Mouse (Mus musculus) ES-Bruce4 (cell line): ENCODE data around the gene Pik3c2b. TPM values are rescaled to one million over a fixed set of nuclear protein-coding genes. Genes with fewer than 3 reads are reported as not detected.

Experiments
- H3K27ac ChIP-seq: 2 replicates; pipeline ENCODE4 v1.5.1; 2012; ENCODE audit warnings: low read length, inconsistent platforms; ENCODE audit not compliant: insufficient read depth
- H3K27me3 ChIP-seq: 2 replicates; pipeline ENCODE4 v1.6.1; 2012; ENCODE audit warnings: mild to moderate bottlenecking, low read length, inconsistent platforms; ENCODE audit not compliant: control insufficient read depth, poor library complexity, insufficient read depth, severe bottlenecking
- H3K36me3 ChIP-seq: 2 replicates; pipeline ENCODE4 v1.6.1; 2012; ENCODE audit warnings: inconsistent platforms, mild to moderate bottlenecking, low read length, moderate library complexity; ENCODE audit not compliant: control insufficient read depth, poor library complexity, insufficient read depth, severe bottlenecking
- H3K4me1 ChIP-seq: one replicate; pipeline ENCODE4 v1.8.1; 2011; ENCODE audit warnings: low read length; ENCODE audit not compliant: control insufficient read depth, insufficient read depth
- H3K4me3 ChIP-seq: 2 replicates; pipeline ENCODE4 v1.5.1; 2011; ENCODE audit warnings: low read depth, mild to moderate bottlenecking, low read length
- H3K9ac ChIP-seq: 2 replicates; pipeline ENCODE4 v1.6.1; 2012; ENCODE audit warnings: low read depth, mild to moderate bottlenecking, inconsistent platforms; ENCODE audit not compliant: poor library complexity, severe bottlenecking
- H3K9me3 ChIP-seq: replicated peaks from 2 replicates; pipeline ENCODE4 v1.6.1; 2012; ENCODE audit warnings: mild to moderate bottlenecking, low read length, inconsistent platforms; ENCODE audit not compliant: control insufficient read depth, poor library complexity, insufficient read depth, severe bottlenecking
- CTCF ChIP-seq: IDR thresholded peaks from one replicate; pipeline ENCODE4 v1.8.1; 2011; ENCODE audit warnings: low read depth, low read length
- EP300 ChIP-seq: IDR thresholded peaks from 2 replicates; pipeline ENCODE4 v1.6.1; 2011; ENCODE audit warnings: low read depth, low read length; ENCODE audit not compliant: insufficient read depth
- POLR2A ChIP-seq: IDR thresholded peaks from one replicate; pipeline ENCODE4 v1.8.1; 2011; ENCODE audit warnings: low read length; ENCODE audit not compliant: insufficient read depth
- polyA plus RNA-seq: library from polyadenylated mRNA; stranded (reverse); fragments of >200 nt; gene quantifications from 2 replicates; pipeline ENCODE4 v1.2.4, GENCODE M21; 2011; ENCODE audit warnings: low read depth; ENCODE audit not compliant: missing spikeins, insufficient read depth, insufficient read length

The Pik3c2b gene
- polyA plus RNA-seq, 1 experiment, result 6.0 TPM

- Histone ChIP-seq H3K9ac (no peak overlapping the region), H3K9me3 (no peaks in the 10 kb centered on the region), H3K4me3 (no peak overlapping the region), H3K27me3 (no peaks in the 10 kb centered on the region), H3K4me1 (peaks cover 9% of the 10 kb centered on the region), H3K36me3 (no peaks in the 10 kb centered on the region), H3K27ac (no peak overlapping the region)
- TF ChIP-seq POLR2A, result no peak
- no peak for TF ChIP-seq EP300
- TF ChIP-seq CTCF, result no peak
Measured at GRCm38 (mm10) chr1:133078338-133078727, 32.9 kb downstream of the Pik3c2b start.

GRCm38 (mm10) chr1:133079509-133079908, 34.0 kb downstream of the Pik3c2b start:
- Histone ChIP-seq H3K4me1 (peaks cover 7% of the 10 kb centered on the region), H3K9me3 (no peaks in the 10 kb centered on the region), H3K36me3 (no peaks in the 10 kb centered on the region), H3K9ac (peak overlapping the region; percentile 13; the same call in 1 of the 2 replicates), H3K27me3 (no peaks in the 10 kb centered on the region), H3K27ac (no peak overlapping the region), H3K4me3 (no peak overlapping the region)
- TF ChIP-seq EP300 (no peak), CTCF (no peak), POLR2A (no peak)

GRCm38 (mm10) chr1:133080079-133080561, 34.7 kb downstream of the Pik3c2b start:
- 0 out of 2 replicates have a peak overlapping the region, but pooled peaks have one; percentile 14 for H3K4me3 ChIP-seq
- peak overlapping the region; percentile 13; the same call in 1 of the 2 replicates for H3K9ac ChIP-seq
- TF ChIP-seq EP300 (peak; percentile 72; the same call in 1 of the 2 replicates), CTCF (no peak), POLR2A (no peak)
- no peaks in the 10 kb centered on the region for H3K9me3 ChIP-seq
- no peaks in the 10 kb centered on the region for H3K27me3 ChIP-seq
- H3K36me3 ChIP-seq, result no peaks in the 10 kb centered on the region
- H3K27ac ChIP-seq, result no peak overlapping the region
- H3K4me1 ChIP-seq, result peaks cover 12% of the 10 kb centered on the region

GRCm38 (mm10) chr1:133080717-133081116, 35.2 kb downstream of the Pik3c2b start:
- Histone ChIP-seq H3K9ac (no peak overlapping the region), H3K9me3 (no peaks in the 10 kb centered on the region), H3K27me3 (no peaks in the 10 kb centered on the region), H3K4me3 (no peak overlapping the region), H3K36me3 (no peaks in the 10 kb centered on the region), H3K4me1 (peaks cover 12% of the 10 kb centered on the region), H3K27ac (no peak overlapping the region)
- TF ChIP-seq EP300 (no peak), CTCF (no peak), POLR2A (no peak)

GRCm38 (mm10) chr1:133083003-133083546, 37.6 kb downstream of the Pik3c2b start:
- Histone ChIP-seq H3K27me3 (no peaks in the 10 kb centered on the region), H3K36me3 (no peaks in the 10 kb centered on the region), H3K27ac (no peak overlapping the region), H3K9ac (no peak overlapping the region), H3K4me3 (no peak overlapping the region), H3K4me1 (peaks cover 12% of the 10 kb centered on the region), H3K9me3 (no peaks in the 10 kb centered on the region)
- no peak for TF ChIP-seq POLR2A
- TF ChIP-seq EP300, result no peak
- TF ChIP-seq CTCF, result no peak

- Histone ChIP-seq H3K27ac (0 out of 2 replicates have a peak overlapping the region, but pooled peaks have one; percentile 5), H3K27me3 (no peaks in the 10 kb centered on the region), H3K9me3 (no peaks in the 10 kb centered on the region), H3K4me1 (peaks cover 12% of the 10 kb centered on the region), H3K4me3 (no peak overlapping the region), H3K36me3 (no peaks in the 10 kb centered on the region), H3K9ac (no peak overlapping the region)
- TF ChIP-seq POLR2A, result no peak
- TF ChIP-seq EP300, result peak; percentile 84
- no peak for TF ChIP-seq CTCF
Measured at GRCm38 (mm10) chr1:133083942-133084625, 38.6 kb downstream of the Pik3c2b start.
